Mouse (Mus musculus) gastrocnemius, adult 8-10 months (tissue): ENCODE measurements at regions not wholly inside any gene's neighbourhood (a gene's known extent, or its start where the extent isn't known, plus 50 kb on each side); places are given as distances from the start of the nearest gene placed in this dataset.

Experiments used
- DNase-seq, 2 experiments: peaks; one replicate each; pipeline ENCODE4 v3.0.0; 2022; ENCODE audit warnings: low spot score in 2 of 2

GRCm38 (mm10) chr4:72331882-72332281, 131.2 kb upstream of the Tle1 start:
- no peak for DNase-seq

- DNase-seq, result no peak
These were observed 128.3 kb upstream of the Tle1 start for GRCm38 (mm10) chr4:72329026-72329390.

- no peak for DNase-seq
These were observed 127.7 kb upstream of the Tle1 start for GRCm38 (mm10) chr4:72328282-72329025.

- DNase-seq, result no peak
These were observed 124.2 kb upstream of the Tle1 start for GRCm38 (mm10) chr4:72324913-72325312.

GRCm38 (mm10) chr4:72285112-72285675, 84.5 kb upstream of the Tle1 start:
- no peak for DNase-seq

- no peak for DNase-seq
These were observed 49.8 kb upstream of the Tle1 start for GRCm38 (mm10) chr4:72250531-72250930.
